Mouse (Mus musculus): Measurements from ENCODE around the gene Eef1b2. TPM values are rescaled to one million over a fixed set of nuclear protein-coding genes. Genes with fewer than 3 reads are reported as not detected.
"Not testable (repeated sequence)": the region's sequence is repeated elsewhere in the genome, so short reads cannot be mapped to it uniquely, and the experiment has no call there.

Gene Eef1b2
- polyA plus RNA-seq, 1 experiment from 2014 or later, result 315 TPM

DNA sequence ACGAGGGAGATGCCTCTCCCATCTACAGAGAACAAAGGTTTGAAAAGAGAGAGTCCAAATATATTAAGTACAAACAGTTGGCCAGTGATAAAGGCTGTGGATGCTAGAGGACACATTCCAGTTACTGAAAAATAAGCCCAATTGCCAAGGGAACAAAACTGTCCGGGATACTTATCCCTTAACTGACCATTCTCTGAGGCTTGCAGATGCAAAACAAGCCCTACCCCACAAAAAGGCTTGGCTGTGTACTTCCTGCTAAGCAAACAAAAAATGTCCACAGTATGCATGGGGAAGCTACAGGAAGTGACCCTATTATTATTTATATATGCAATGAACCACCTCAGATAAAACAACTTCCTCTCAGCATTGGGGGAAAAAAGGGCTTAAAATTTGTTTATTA lies 38.7 kb upstream of the Eef1b2 start:
- DNase-seq (ENCODE audit: low spot score), result no peak
- no peak overlapping the region for H3K4me3 ChIP-seq (ENCODE audit: low read depth, low read length)
- H3K4me1 ChIP-seq (ENCODE audit: insufficient read depth, low read depth, low read length), result no peaks in the 10 kb centered on the region
- WGBS, result 63% methylated on average over 2 of the region's 2 CpGs
- H3K36me3 ChIP-seq (ENCODE audit: insufficient read depth, low read length), result peaks cover 3% of the 10 kb centered on the region; the same call in 1 of the 2 replicates
- no peaks in the 10 kb centered on the region for H3K9me3 ChIP-seq (ENCODE audit: low read length)
- no peak overlapping the region for H3K4me2 ChIP-seq (replicated peaks; ENCODE audit: low read depth, low read length)
- TF ChIP-seq EP300 (IDR thresholded peaks at IDR 0.05) (no peak), CTCF (IDR thresholded peaks at IDR 0.05) (no peak)
- ATAC-seq, result no peak
- no peak overlapping the region for H3K9ac ChIP-seq (replicated peaks; ENCODE audit: low read depth)
- no peaks in the 10 kb centered on the region for H3K27me3 ChIP-seq (replicated peaks; ENCODE audit: insufficient read depth, low read length)
- H3K27ac ChIP-seq (ENCODE audit: low read length), result no peak overlapping the region

DNA sequence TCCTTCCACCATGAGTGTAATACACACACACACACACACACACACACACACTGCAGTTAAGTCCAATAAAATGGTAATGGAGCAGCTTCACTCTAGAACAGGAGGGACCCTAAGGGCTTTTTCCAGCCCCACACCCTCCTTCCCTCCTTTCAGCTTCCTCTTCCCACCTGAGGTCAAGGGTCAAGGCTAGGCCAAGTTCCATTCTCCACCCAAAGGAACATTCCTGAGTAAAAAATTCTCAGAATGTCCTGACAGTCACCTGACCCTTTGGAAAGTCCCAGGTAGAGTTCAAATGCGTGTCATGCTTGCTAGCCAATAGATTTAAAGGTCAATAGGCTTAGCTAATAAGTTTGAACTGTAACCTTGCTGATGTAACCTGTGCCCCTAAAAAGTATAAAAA lies 38.0 kb upstream of the Eef1b2 start:
- H3K27me3 ChIP-seq (replicated peaks; ENCODE audit: insufficient read depth, low read length); H3K36me3 ChIP-seq (ENCODE audit: insufficient read depth, low read length); H3K27ac ChIP-seq (ENCODE audit: low read length); ATAC-seq; DNase-seq (ENCODE audit: low spot score); H3K4me3 ChIP-seq (ENCODE audit: low read depth, low read length); H3K9me3 ChIP-seq (ENCODE audit: low read length); H3K4me1 ChIP-seq (ENCODE audit: insufficient read depth, low read depth, low read length); H3K9ac ChIP-seq (replicated peaks; ENCODE audit: low read depth); H3K4me2 ChIP-seq (replicated peaks; ENCODE audit: low read depth, low read length): not testable (repeated sequence)
- WGBS, result 92% methylated on average over 1 of the region's 1 CpGs

DNA sequence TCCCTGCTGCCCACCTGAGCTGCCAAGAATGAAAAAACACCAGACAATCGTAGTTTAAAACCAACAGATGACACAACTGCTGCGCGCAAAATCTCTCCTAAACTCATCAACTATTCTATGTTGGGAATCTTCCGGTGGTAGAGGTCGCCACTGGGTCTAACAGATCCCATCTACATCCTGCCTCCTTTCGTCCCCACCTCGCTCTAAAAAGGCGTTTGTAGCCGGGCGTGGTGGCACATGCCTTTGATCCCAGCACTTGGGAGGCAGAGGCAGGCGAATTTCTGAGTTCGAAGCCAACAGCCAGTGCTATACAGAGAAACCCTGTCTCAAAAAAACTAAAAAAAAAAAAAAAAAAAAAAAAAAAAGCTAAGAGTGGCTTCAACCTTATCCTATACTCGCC lies 36.4 kb upstream of the Eef1b2 start:
- H3K9me3 ChIP-seq (ENCODE audit: low read length), result no peaks in the 10 kb centered on the region
- ATAC-seq (no peak), DNase-seq (ENCODE audit: low spot score) (no peak)
- no peak overlapping the region for H3K4me3 ChIP-seq (ENCODE audit: low read depth, low read length)
- H3K27me3 ChIP-seq (replicated peaks; ENCODE audit: insufficient read depth, low read length), result no peaks in the 10 kb centered on the region
- no peaks in the 10 kb centered on the region for H3K4me1 ChIP-seq (ENCODE audit: insufficient read depth, low read depth, low read length)
- peaks cover 8% of the 10 kb centered on the region; the same call in 1 of the 2 replicates for H3K36me3 ChIP-seq (ENCODE audit: insufficient read depth, low read length)
- WGBS, result 96% methylated on average over 13 of the region's 13 CpGs
- TF ChIP-seq EP300 (IDR thresholded peaks at IDR 0.05), result no peak
- no peak for TF ChIP-seq CTCF (IDR thresholded peaks at IDR 0.05)
- no peak overlapping the region for H3K27ac ChIP-seq (ENCODE audit: low read length)
- H3K9ac ChIP-seq (replicated peaks; ENCODE audit: low read depth), result no peak overlapping the region
- H3K4me2 ChIP-seq (replicated peaks; ENCODE audit: low read depth, low read length), result no peak overlapping the region

DNA sequence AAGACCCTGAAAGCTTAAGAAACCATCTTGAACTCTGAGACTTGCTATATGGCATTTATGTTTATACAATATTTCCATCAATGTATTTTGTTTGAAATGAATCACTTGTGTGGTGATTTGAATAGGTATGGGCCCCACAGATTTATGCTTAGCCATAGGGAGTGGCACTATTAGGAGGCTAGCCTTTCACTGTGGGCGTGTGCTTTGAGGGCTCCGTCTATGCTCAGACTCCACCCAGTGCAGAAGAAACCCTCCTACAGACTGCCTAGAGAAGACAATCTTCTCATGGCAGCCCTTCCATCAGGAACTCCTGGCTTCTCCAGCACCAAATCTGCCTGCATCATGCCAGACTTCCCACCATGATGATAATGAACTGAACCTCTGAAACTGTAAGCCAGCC lies 8.0 kb upstream of the Eef1b2 start:
- no peaks in the 10 kb centered on the region for H3K4me1 ChIP-seq (ENCODE audit: insufficient read depth, low read depth, low read length)
- 87% methylated on average over 2 of the region's 2 CpGs for WGBS
- ATAC-seq, result no peak
- H3K9ac ChIP-seq (replicated peaks; ENCODE audit: low read depth), result no peak overlapping the region
- H3K4me2 ChIP-seq (replicated peaks; ENCODE audit: low read depth, low read length), result no peak overlapping the region
- H3K36me3 ChIP-seq (ENCODE audit: insufficient read depth, low read length), result peaks cover 28% of the 10 kb centered on the region; the same call in 1 of the 2 replicates
- no peak overlapping the region for H3K27ac ChIP-seq (ENCODE audit: low read length)
- H3K9me3 ChIP-seq (ENCODE audit: low read length), result no peaks in the 10 kb centered on the region
- no peaks in the 10 kb centered on the region for H3K27me3 ChIP-seq (replicated peaks; ENCODE audit: insufficient read depth, low read length)
- no peak overlapping the region for H3K4me3 ChIP-seq (ENCODE audit: low read depth, low read length)
- DNase-seq (ENCODE audit: low spot score), result no peak
- TF ChIP-seq CTCF (IDR thresholded peaks at IDR 0.05) (no peak), EP300 (IDR thresholded peaks at IDR 0.05) (no peak)

DNA sequence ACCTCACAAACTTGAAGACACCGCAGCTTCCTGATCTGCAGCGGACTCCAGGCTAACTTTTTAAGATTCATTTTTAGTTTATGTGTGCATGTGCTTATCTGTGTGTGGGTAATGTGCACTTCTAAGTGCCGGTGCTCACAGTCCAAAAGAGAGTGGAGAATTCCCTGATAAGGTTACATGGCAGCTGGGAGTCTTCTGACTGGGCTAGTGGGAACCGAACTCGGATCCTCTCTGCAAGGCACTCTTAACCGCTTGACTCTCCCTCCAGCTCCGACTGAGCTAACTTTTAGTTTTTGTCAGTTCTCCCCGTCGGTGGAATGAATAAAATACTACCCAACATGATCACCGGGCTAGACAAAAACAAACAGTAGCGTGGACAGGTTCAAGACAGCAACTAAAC lies 772 bp upstream of the Eef1b2 start:
- H3K27ac ChIP-seq (ENCODE audit: low read length), result peak overlapping the region; percentile 93
- H3K4me3 ChIP-seq (ENCODE audit: low read depth, low read length), result peak overlapping the region; percentile 87
- H3K9ac ChIP-seq (replicated peaks; ENCODE audit: low read depth), result peak overlapping the region; percentile 92
- no peaks in the 10 kb centered on the region for H3K36me3 ChIP-seq (ENCODE audit: insufficient read depth, low read length)
- H3K9me3 ChIP-seq (ENCODE audit: low read length), result no peaks in the 10 kb centered on the region
- 6% methylated on average over 11 of the region's 11 CpGs for WGBS
- H3K4me2 ChIP-seq (replicated peaks; ENCODE audit: low read depth, low read length), result peak overlapping the region; percentile 81
- ATAC-seq (no peak), DNase-seq (ENCODE audit: low spot score) (peak; percentile 16)
- H3K4me1 ChIP-seq (ENCODE audit: insufficient read depth, low read depth, low read length), result peaks cover 9% of the 10 kb centered on the region; the same call in 1 of the 2 replicates
- no peaks in the 10 kb centered on the region for H3K27me3 ChIP-seq (replicated peaks; ENCODE audit: insufficient read depth, low read length)
- TF ChIP-seq CTCF (IDR thresholded peaks at IDR 0.05) (no peak), EP300 (IDR thresholded peaks at IDR 0.05) (no peak)

- H3K9ac ChIP-seq (replicated peaks; ENCODE audit: low read depth), result peak overlapping the region; percentile 92
- H3K4me3 ChIP-seq (ENCODE audit: low read depth, low read length), result peak overlapping the region; percentile 87
- TF ChIP-seq EP300 (IDR thresholded peaks at IDR 0.05) (no peak), CTCF (IDR thresholded peaks at IDR 0.05) (no peak)
- peak; percentile 31 for DNase-seq (ENCODE audit: low spot score)
- peak overlapping the region; percentile 93 for H3K27ac ChIP-seq (ENCODE audit: low read length)
- peak overlapping the region; percentile 81 for H3K4me2 ChIP-seq (replicated peaks; ENCODE audit: low read depth, low read length)
- H3K36me3 ChIP-seq (ENCODE audit: insufficient read depth, low read length), result no peaks in the 10 kb centered on the region
- ATAC-seq, result peak; percentile 34
- no peaks in the 10 kb centered on the region for H3K27me3 ChIP-seq (replicated peaks; ENCODE audit: insufficient read depth, low read length)
- peaks cover 9% of the 10 kb centered on the region; the same call in 1 of the 2 replicates for H3K4me1 ChIP-seq (ENCODE audit: insufficient read depth, low read depth, low read length)
- WGBS, result under 1% methylated on average over 14 of the region's 14 CpGs
- H3K9me3 ChIP-seq (ENCODE audit: low read length), result no peaks in the 10 kb centered on the region
These were observed 394 bp upstream of the Eef1b2 start for GRCm38 (mm10) chr1:63176259-63176603.

DNA sequence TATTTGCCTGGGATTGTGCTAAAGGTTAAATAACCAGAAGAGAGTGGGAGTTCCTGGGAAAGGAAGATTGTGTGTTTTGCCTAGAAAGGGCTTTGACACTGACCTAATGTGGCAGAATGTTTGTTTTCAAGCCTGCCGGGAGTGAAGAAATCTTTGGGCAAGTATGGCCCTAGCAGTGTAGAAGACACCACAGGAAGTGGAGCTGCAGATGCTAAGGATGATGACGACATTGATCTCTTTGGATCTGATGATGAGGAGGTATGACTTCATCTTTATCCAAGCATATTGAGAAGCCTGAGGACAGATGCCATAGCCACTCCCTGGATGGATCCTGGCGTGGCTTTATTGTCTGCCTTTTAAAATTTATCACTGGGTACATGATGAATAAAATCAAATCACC lies 1.7 kb downstream of the Eef1b2 start:
- DNase-seq (ENCODE audit: low spot score) (no peak), ATAC-seq (no peak)
- Histone ChIP-seq H3K27ac (ENCODE audit: low read length) (no peak overlapping the region), H3K27me3 (replicated peaks; ENCODE audit: insufficient read depth, low read length) (no peaks in the 10 kb centered on the region), H3K4me2 (replicated peaks; ENCODE audit: low read depth, low read length) (no peak overlapping the region), H3K4me1 (ENCODE audit: insufficient read depth, low read depth, low read length) (peaks cover 9% of the 10 kb centered on the region; the same call in 1 of the 2 replicates), H3K9ac (replicated peaks; ENCODE audit: low read depth) (no peak overlapping the region), H3K36me3 (ENCODE audit: insufficient read depth, low read length) (no peaks in the 10 kb centered on the region), H3K9me3 (ENCODE audit: low read length) (no peaks in the 10 kb centered on the region), H3K4me3 (ENCODE audit: low read depth, low read length) (no peak overlapping the region)
- no peak for TF ChIP-seq CTCF (IDR thresholded peaks at IDR 0.05)
- 57% methylated on average over 3 of the region's 3 CpGs for WGBS
